Mouse (Mus musculus) T-helper 1 cell (primary cell): Measurements from ENCODE around the gene Ren1.

Source experiments
- in situ Hi-C: fragments of 300-600 bp; cut with MboI, MseI; formaldehyde crosslinking; loops from one replicate; pipeline ENCODE4 v1.15.1; 2025; ENCODE audit warnings: high pct_unique_total_duplicates

Gene Ren1

GRCm38 (mm10) chr1:133408880-133409516 is 58.7 kb downstream of the Ren1 start:
- in situ Hi-C loops = no loop called here

GRCm38 (mm10) chr1:133409786-133410185 is 59.5 kb downstream of the Ren1 start:
- in situ Hi-C loops = no loop called here
